Mouse (Mus musculus) gastrocnemius, adult 2 months (tissue): ENCODE measurements around the gene Dhx32. TPM values are rescaled to one million over a fixed set of nuclear protein-coding genes. Genes with fewer than 3 reads are reported as not detected.
A peak's percentile ranks its signal among the peaks of the same experiment; 100 is the strongest.

Experiments used
- DNase-seq: peaks from one replicate; pipeline ENCODE4 v3.0.0; 2022
- H3K27ac ChIP-seq: fragments of 200-600 bp; 2 replicates; pipeline ENCODE4 v1.8.1; 2022; ENCODE audit warnings: mild to moderate bottlenecking
- H3K4me3 ChIP-seq: fragments of 200-600 bp; 2 replicates; pipeline ENCODE4 v1.8.1; 2022; ENCODE audit warnings: mild to moderate bottlenecking, moderate library complexity
- CTCF ChIP-seq: fragments of 200-600 bp; IDR thresholded peaks from 2 replicates; pipeline ENCODE4 v1.8.1; 2022; ENCODE audit warnings: antibody characterized with exemption, mild to moderate bottlenecking, moderate library complexity
- intact Hi-C: fragments of 180-260 bp; cut with DNase I; formaldehyde crosslinking; loops from one replicate; pipeline ENCODE4 v1.15.1; 2025
- total RNA-seq, 2 experiments: library from RNA; stranded (reverse); gene quantifications; 2 replicates each; pipeline ENCODE4 v1.2.3; 2021

Dhx32 gene
- total RNA-seq, 2 experiments from 2014 or later = 33.7 to 50.1 TPM

DNA sequence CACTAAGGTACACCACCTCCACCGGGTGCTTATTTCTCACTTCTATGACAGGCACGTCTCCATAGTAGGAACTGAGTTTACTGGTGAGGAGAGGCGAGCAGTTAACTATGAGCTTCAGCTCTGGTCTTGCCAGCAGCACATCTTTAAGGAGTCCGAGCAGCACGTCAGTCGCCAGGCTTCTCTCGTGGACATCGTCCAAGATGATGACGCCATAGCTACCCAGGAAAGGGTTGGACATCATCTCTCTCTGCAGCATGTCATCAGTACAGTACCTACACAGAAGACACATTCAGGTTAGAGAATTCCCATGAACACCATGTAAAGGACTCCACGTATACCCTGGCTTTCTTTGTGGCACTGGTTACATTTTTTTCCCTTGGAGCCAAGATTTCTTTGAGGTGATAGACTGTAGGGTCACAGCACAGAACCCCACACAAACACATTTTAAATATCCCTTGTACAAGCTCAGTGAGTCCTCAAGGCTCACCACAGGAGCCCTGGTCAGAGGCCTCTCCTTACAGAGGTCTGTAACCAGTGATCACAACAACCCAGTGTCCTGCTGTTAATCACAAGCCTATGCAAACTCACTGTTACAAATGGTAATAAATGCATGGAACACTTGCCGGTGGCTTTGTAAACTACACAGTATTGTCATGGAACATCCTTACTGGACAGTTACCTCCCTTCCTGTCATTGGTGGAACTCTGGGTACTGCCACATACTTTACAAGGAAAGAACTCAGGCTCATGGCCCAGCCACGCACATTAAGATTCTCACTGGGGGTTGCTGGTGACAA lies 39.8 kb downstream of the Dhx32 start:
- TF ChIP-seq CTCF = no peak
- intact Hi-C loops = no loop called here
- peak overlapping the region; percentile 88 for H3K27ac ChIP-seq
- no peak overlapping the region; the same call in 1 of the 2 replicates for H3K4me3 ChIP-seq
- peak; percentile 33 for DNase-seq

- TF ChIP-seq CTCF = no peak
- no peak overlapping the region; the same call in 1 of the 2 replicates for H3K4me3 ChIP-seq
- intact Hi-C loops = no loop called here
- H3K27ac ChIP-seq = peak overlapping the region; percentile 88
- peak; percentile 14 for DNase-seq
Measured at GRCm38 (mm10) chr7:133740558-133740957, 42.0 kb downstream of the Dhx32 start.

DNA sequence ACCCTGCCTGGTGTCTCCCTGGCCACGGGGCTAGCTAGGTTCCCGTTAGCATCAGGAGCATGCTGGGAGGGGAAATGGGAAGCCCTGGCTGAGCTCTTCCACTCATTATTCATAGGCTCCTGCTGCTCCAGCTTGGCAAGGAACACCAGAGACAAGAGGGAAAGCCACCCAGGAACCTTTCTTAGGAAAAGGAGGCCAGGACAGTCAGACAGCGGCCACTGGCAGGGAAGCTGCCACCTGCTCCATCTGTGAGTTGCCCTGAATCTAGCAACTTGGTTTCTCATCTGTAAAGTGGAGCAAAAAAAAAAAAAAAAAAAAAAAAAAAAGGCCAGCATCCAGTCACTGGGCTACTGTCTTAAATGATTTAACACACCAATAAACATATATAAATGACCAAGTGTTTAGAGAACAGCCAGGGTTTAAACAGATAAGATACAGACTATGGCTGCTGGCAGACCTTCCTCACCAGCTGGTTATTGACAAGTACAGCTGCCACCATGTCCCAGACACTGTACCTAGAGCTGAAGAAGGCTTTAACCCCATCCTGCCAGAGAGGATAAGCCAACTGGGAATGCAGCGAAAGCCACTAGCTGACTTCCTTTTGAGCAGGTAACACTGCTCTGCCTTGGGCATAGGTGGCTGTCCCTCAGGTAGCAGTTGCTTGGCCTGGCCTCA lies 50.4 kb downstream of the Dhx32 start:
- intact Hi-C loops = no loop called here
- Histone ChIP-seq H3K27ac (peak overlapping the region; percentile 71), H3K4me3 (no peak overlapping the region)
- peak; percentile 52 for DNase-seq
- TF ChIP-seq CTCF = no peak

DNA sequence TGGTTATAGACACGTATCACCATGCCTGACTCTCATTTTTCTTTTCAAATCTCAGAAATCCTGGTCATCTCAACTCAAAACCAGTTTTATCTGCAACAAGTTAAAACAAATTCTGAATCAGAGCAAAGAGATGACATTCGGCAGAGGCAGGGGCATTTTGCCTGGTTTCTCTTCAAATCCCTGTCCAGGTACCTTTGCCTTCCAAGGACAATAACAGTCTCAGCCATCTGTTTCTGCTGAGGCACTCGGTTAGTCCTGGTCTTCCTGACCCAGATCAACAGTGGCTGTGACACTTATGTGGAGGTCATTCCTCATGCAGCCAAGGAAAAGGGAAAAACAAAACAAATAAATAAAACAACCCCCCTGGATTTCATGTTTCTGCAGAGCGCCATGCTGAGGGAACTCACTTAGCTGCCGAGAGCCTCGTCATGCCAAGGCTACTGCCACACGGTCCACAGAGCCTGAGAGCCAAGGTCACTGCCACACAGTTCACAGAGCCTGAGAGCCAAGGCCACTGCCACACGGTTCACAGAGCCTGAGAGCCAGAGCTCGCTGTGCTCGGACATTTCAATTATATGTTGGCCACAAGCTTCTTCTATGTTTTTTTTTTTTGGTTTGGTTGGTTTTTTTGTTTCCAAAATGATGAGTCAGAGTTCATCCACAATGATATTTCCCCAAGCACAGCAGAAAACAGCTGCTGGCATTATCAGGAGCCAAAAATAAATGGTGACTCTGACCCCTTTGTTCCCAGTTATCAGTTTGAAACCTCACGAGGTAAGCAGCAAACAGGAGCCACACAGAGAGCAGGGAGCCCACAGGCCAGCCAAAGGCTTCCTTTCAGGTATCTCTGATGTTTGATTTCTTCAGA lies 52.0 kb downstream of the Dhx32 start:
- DNase-seq = no peak
- intact Hi-C loops = no loop called here
- TF ChIP-seq CTCF = no peak
- Histone ChIP-seq H3K4me3 (no peak overlapping the region), H3K27ac (peak overlapping the region; percentile 71)

- intact Hi-C loops = no loop called here
- no peak for TF ChIP-seq CTCF
Measured at GRCm38 (mm10) chr7:133729351-133729750, 53.2 kb downstream of the Dhx32 start.

DNA sequence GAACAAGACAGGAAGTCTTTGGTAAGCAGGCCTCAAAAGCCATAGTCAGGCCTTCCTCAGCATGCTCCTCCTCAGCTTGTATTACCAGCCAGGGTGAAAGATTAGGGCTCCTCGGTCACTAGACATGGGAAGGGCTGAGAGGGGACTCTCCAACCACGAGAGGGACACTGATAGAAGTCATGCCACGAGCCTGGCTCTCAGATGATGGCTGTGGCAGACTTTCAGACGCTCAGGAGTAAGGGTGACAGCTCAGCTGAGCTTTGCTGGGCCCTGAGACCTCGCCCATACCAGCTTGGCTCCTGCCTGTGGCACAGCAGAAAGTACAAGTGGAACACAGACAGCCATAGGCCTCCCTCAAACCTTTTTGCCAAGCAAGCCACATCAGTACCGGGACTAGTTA lies 55.5 kb downstream of the Dhx32 start:
- TF ChIP-seq CTCF = no peak
- no peak for DNase-seq
- Histone ChIP-seq H3K4me3 (no peak overlapping the region), H3K27ac (peak overlapping the region; percentile 65)
- intact Hi-C loops = no loop called here

More at GRCm38 (mm10) chr7:133729351-133729750, 53.2 kb downstream of the Dhx32 start:
- DNase-seq = no peak
- no peak overlapping the region for H3K4me3 ChIP-seq
- H3K27ac ChIP-seq = no peak overlapping the region

DNA sequence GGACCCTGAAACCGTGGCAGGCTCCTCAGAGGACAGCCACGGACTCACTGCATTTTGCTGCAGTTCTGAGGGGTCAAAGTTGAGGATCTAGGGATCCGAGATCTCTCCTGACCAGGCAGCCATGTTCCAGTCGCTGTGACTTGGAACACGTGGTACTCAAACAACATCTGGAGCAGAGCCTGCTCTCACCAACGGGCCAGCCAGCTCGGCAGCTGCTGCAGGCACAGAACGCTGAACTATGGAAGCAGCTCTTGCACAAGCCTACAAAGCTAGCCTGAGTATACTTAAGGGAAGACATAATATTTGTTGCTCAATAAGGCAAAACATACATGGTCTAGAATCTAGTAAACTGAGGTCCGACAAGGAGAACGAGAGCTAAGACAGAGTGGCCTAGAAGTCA lies 57.0 kb downstream of the Dhx32 start:
- no peak overlapping the region for H3K4me3 ChIP-seq
- H3K27ac ChIP-seq = peak overlapping the region; percentile 65
- intact Hi-C loops = no loop called here
- TF ChIP-seq CTCF = no peak
- DNase-seq = peak; percentile 74

DNA sequence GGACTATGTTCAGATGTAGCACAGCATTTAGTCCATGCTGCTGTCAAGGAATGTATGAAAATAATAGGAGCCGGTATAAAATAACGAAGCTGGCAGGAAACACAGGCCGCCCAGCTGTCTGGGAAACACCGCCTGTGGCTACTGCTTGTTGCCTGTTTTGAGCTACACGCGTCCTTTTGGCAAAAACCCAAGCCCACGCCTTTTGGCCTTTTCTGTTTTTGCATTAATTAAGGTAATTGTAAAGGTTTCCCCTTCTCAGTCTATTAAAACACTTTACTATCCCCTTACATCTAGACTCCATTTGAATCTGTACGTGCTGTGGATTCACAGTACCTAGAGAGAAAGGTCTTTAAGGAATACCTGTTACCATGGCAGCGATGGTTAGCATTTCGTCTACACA lies 57.7 kb downstream of the Dhx32 start:
- no peak for TF ChIP-seq CTCF
- H3K4me3 ChIP-seq = no peak overlapping the region
- 0 out of 2 replicates have a peak overlapping the region, but pooled peaks have one; percentile 65 for H3K27ac ChIP-seq
- no peak for DNase-seq
- intact Hi-C loops = no loop called here

DNA sequence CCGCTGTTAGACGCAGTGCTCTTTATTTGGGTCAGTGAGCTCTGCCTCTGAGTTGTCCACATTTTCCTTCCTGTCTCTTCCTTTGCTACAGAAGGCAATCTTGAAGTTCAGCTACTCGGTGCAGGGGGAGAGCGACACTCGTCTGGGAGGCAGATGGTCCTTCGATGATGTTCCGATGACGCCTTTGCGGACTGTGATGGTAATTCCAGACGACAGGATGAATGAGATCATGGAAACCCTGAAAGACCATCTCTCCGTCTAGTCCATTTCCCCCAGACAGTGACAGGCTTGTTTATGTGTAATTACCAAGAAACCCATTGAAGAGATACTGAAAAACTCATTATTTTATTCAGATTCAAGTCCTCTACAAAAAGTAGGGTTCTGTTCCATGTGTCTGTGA lies 61.9 kb downstream of the Dhx32 start:
- intact Hi-C loops = no loop called here
- no peak for TF ChIP-seq CTCF

DNA sequence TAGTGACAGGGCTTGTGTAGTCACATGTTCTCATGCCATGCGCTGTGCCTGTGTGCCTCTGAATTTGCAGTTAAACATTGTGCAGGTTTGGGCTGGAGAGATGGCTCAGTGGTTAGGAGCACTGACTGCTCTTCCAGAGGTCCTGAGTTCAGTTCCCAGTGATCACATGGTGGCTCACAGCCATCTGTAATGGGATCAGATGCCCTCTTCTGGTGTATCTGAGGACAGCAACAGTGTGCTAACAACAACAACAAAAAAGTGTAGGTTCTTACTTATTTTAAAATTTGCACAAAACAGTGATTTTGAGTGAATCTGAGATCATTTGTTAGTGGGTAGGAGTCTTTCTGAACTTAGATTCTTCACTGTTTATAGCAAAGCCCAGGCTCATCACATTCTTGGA lies 63.9 kb downstream of the Dhx32 start:
- Histone ChIP-seq H3K4me3 (no peak overlapping the region), H3K27ac (peak overlapping the region; percentile 35)
- no peak for DNase-seq
- intact Hi-C loops = no loop called here
- TF ChIP-seq CTCF = peak; percentile 46

More for the DNA sequence above, 61.9 kb downstream of the Dhx32 start:
- no peak for DNase-seq
- Histone ChIP-seq H3K4me3 (no peak overlapping the region), H3K27ac (no peak overlapping the region)

- DNase-seq = no peak
- H3K4me3 ChIP-seq = no peak overlapping the region
- no peak for TF ChIP-seq CTCF
- H3K27ac ChIP-seq = no peak overlapping the region
- intact Hi-C loops = no loop called here
Measured at GRCm38 (mm10) chr7:133715387-133715786, 67.1 kb downstream of the Dhx32 start.

GRCm38 (mm10) chr7:133707301-133707700 lies 75.2 kb downstream of the Dhx32 start:
- intact Hi-C loops = loop anchor here (5.0 kb wide), 1 partner anchor 70 kb away; the partner anchor contains the start of gene Edrf1
- Histone ChIP-seq H3K4me3 (no peak overlapping the region), H3K27ac (no peak overlapping the region)
- no peak for DNase-seq
- peak; percentile 32 for TF ChIP-seq CTCF
